Mouse (Mus musculus): ENCODE results near the gene Pde6g. TPM values are rescaled to one million over a fixed set of nuclear protein-coding genes. Genes with fewer than 3 reads are reported as not detected.
"Not testable (repeated sequence)": the region's sequence is repeated elsewhere in the genome, so short reads cannot be mapped to it uniquely, and the experiment has no call there.

Pde6g gene
- total RNA-seq, 4 experiments from 2014 or later = 0.16 to 0.49 (median 0.33) TPM

- peak; percentile 37 for DNase-seq
These were observed 30.4 kb downstream of the Pde6g start for GRCm38 (mm10) chr11:120422651-120423568.

GRCm38 (mm10) chr11:120418592-120418991, 34.7 kb downstream of the Pde6g start:
- DNase-seq = no peak

GRCm38 (mm10) chr11:120417852-120418251, 35.4 kb downstream of the Pde6g start:
- DNase-seq = no peak

GRCm38 (mm10) chr11:120413621-120414020, 39.7 kb downstream of the Pde6g start:
- not testable (repeated sequence) for DNase-seq

GRCm38 (mm10) chr11:120406445-120406844, 46.9 kb downstream of the Pde6g start:
- DNase-seq = no peak

- DNase-seq = no peak
These were observed 47.4 kb downstream of the Pde6g start for GRCm38 (mm10) chr11:120405867-120406266.

- DNase-seq = no peak
These were observed 48.5 kb downstream of the Pde6g start for GRCm38 (mm10) chr11:120404814-120405213.

- DNase-seq = no peak
These were observed 54.0 kb downstream of the Pde6g start for GRCm38 (mm10) chr11:120399319-120399718.

Other genes starting within 250 kb of the Pde6g start
- gene Bahcc1, start 220.6 kb downstream of the Pde6g start, total RNA-seq (2022) = 10 to 100 TPM; 16.6 to 24.5 (median 19.5) TPM
- 1,000 to 10,000 TPM; 1,100 to 1,474 (median 1,219) TPM for gene Actg1, start 105.0 kb downstream of the Pde6g start, total RNA-seq (2022)
- 1 to 10 TPM in 1 of 4 experiments, under 1 TPM in 2, not detected in 1; 0.16 to 1.2 (median 0.42) TPM for gene Fscn2, start 92.0 kb downstream of the Pde6g start, total RNA-seq (2022)
- gene Faap100, start 74.7 kb downstream of the Pde6g start, total RNA-seq (2022) = 10 to 100 TPM; 18.4 to 39.6 (median 33.4) TPM
- 100 to 1,000 TPM in 2 of 4 experiments, 10 to 100 TPM in 2; 89.1 to 108 (median 99.5) TPM for gene Nploc4, start 15.8 kb downstream of the Pde6g start, total RNA-seq (2022)
- 1 to 10 TPM in 2 of 4 experiments, not detected in 2; 2.8 to 6.6 TPM for gene Tspan10, start 10.9 kb downstream of the Pde6g start, total RNA-seq (2022)
- gene Oxld1, start 4.6 kb upstream of the Pde6g start, total RNA-seq (2022) = 10 to 100 TPM; 25.6 to 34.1 (median 32.2) TPM
- 10 to 100 TPM; 24.2 to 33.4 (median 29.4) TPM for gene Ccdc137, start 4.6 kb upstream of the Pde6g start, total RNA-seq (2022)
- gene Arl16, start 14.1 kb upstream of the Pde6g start, total RNA-seq (2022) = 10 to 100 TPM; 22.8 to 38.7 (median 29.5) TPM
- 10 to 100 TPM; 77.6 to 95.8 (median 90.1) TPM for gene Mrpl12, start 31.1 kb upstream of the Pde6g start, total RNA-seq (2022)
- gene Slc25a10, start 38.3 kb upstream of the Pde6g start, total RNA-seq (2022) = 100 to 1,000 TPM; 121 to 174 (median 163) TPM
- gene Gcgr, start 77.2 kb upstream of the Pde6g start, total RNA-seq (2022) = 1 to 10 TPM in 3 of 4 experiments, under 1 TPM in 1; 0.87 to 4.0 (median 2.3) TPM
- 10 to 100 TPM; 62.9 to 67.8 (median 65.3) TPM for gene Mcrip1, start 96.2 kb upstream of the Pde6g start, total RNA-seq (2022)
- 1 to 10 TPM in 3 of 4 experiments, under 1 TPM in 1; 0.78 to 2.8 (median 1.2) TPM for gene Ppp1r27, start 97.6 kb upstream of the Pde6g start, total RNA-seq (2022)
- 100 to 1,000 TPM; 439 to 580 (median 550) TPM for gene P4hb, start 119.8 kb upstream of the Pde6g start, total RNA-seq (2022)
- 100 to 1,000 TPM; 356 to 389 (median 365) TPM for gene Arhgdia, start 128.1 kb upstream of the Pde6g start, total RNA-seq (2022)
- gene Alyref, start 144.9 kb upstream of the Pde6g start, total RNA-seq (2022) = 100 to 1,000 TPM in 1 of 4 experiments, 10 to 100 TPM in 3; 52.1 to 102 (median 72.7) TPM
- 100 to 1,000 TPM in 2 of 4 experiments, 10 to 100 TPM in 2; 90.3 to 112 (median 98.6) TPM for gene Anapc11, start 144.9 kb upstream of the Pde6g start, total RNA-seq (2022)
- 1 to 10 TPM in 2 of 4 experiments, not detected in 2; 1.3 to 2.1 TPM for gene Npb, start 155.0 kb upstream of the Pde6g start, total RNA-seq (2022)
- gene Pcyt2, start 164.4 kb upstream of the Pde6g start, total RNA-seq (2022) = 100 to 1,000 TPM; 201 to 310 (median 259) TPM
- 10 to 100 TPM; 61.1 to 97.1 (median 75.7) TPM for gene Sirt7, start 171.7 kb upstream of the Pde6g start, total RNA-seq (2022)
- 10 to 100 TPM; 53.2 to 74.4 (median 69.7) TPM for gene Mafg, start 180.1 kb upstream of the Pde6g start, total RNA-seq (2022)
- gene Pycr1, start 190.3 kb upstream of the Pde6g start, total RNA-seq (2022) = 1 to 10 TPM in 3 of 4 experiments, under 1 TPM in 1; 0.73 to 2.0 (median 1.3) TPM
- 1 to 10 TPM in 1 of 4 experiments, under 1 TPM in 2, not detected in 1; 0.65 to 1.2 (median 0.81) TPM for gene Myadml2, start 194.7 kb upstream of the Pde6g start, total RNA-seq (2022)
- gene Notum, start 207.7 kb upstream of the Pde6g start, total RNA-seq (2022) = 1 to 10 TPM; 5.1 to 9.0 (median 7.2) TPM
- gene Aspscr1, start 219.5 kb upstream of the Pde6g start, total RNA-seq (2022) = 100 to 1,000 TPM; 101 to 108 (median 106) TPM